Mouse (Mus musculus) telencephalon, adult 2 months (tissue): Measurements from ENCODE around the gene Xrcc3.
A peak's percentile ranks its signal among the peaks of the same experiment; 100 is the strongest.

Source experiments
- DNase-seq: peaks from one replicate; pipeline ENCODE4 v3.0.0-alpha.2; 2011; ENCODE audit warnings: low read depth, low spot score

The Xrcc3 gene

GRCm38 (mm10) chr12:111813766-111814617 lies at the start of gene Xrcc3, which contains the start of gene Zfyve21:
Gene Xrcc3 (minus strand): TSS chr12:111813873.
Gene Zfyve21 (plus strand): TSS chr12:111814170.
- DNase-seq: peak; percentile 99

- no peak for DNase-seq
Measured at GRCm38 (mm10) chr12:111855448-111855847, 41.8 kb upstream of the Xrcc3 start.

GRCm38 (mm10) chr12:111853546-111853945 lies 39.9 kb upstream of the Xrcc3 start:
- DNase-seq: no peak

- DNase-seq: no peak
Measured at GRCm38 (mm10) chr12:111853011-111853436, 39.4 kb upstream of the Xrcc3 start.

GRCm38 (mm10) chr12:111851745-111852144 lies 38.1 kb upstream of the Xrcc3 start:
- no peak for DNase-seq

- no peak for DNase-seq
Measured at GRCm38 (mm10) chr12:111851235-111851634, 37.6 kb upstream of the Xrcc3 start.

- no peak for DNase-seq
Measured at GRCm38 (mm10) chr12:111848300-111848798, 34.7 kb upstream of the Xrcc3 start.

GRCm38 (mm10) chr12:111846815-111847214 lies 33.1 kb upstream of the Xrcc3 start:
- no peak for DNase-seq

- DNase-seq: no peak
Measured at GRCm38 (mm10) chr12:111845953-111846352, 32.3 kb upstream of the Xrcc3 start.

- DNase-seq: no peak
Measured at GRCm38 (mm10) chr12:111843470-111843869, 29.8 kb upstream of the Xrcc3 start.

- DNase-seq: no peak
Measured at GRCm38 (mm10) chr12:111842565-111843433, 29.1 kb upstream of the Xrcc3 start.

GRCm38 (mm10) chr12:111833457-111833856 lies 19.8 kb upstream of the Xrcc3 start:
- no peak for DNase-seq

GRCm38 (mm10) chr12:111832643-111833042 lies 19.0 kb upstream of the Xrcc3 start:
- no peak for DNase-seq

GRCm38 (mm10) chr12:111830375-111830774 lies 16.7 kb upstream of the Xrcc3 start:
- DNase-seq: no peak

- DNase-seq: no peak
Measured at GRCm38 (mm10) chr12:111829954-111830353, 16.3 kb upstream of the Xrcc3 start.

GRCm38 (mm10) chr12:111829447-111829846 lies 15.8 kb upstream of the Xrcc3 start:
- DNase-seq: peak; percentile 65

- no peak for DNase-seq
Measured at GRCm38 (mm10) chr12:111827556-111827955, 13.9 kb upstream of the Xrcc3 start.

- DNase-seq: no peak
Measured at GRCm38 (mm10) chr12:111821931-111822330, 8.3 kb upstream of the Xrcc3 start.

- DNase-seq: no peak
Measured at GRCm38 (mm10) chr12:111820708-111821107, 7.0 kb upstream of the Xrcc3 start.

- DNase-seq: no peak
Measured at GRCm38 (mm10) chr12:111819936-111820335, 6.3 kb upstream of the Xrcc3 start.

- DNase-seq: no peak
Measured at GRCm38 (mm10) chr12:111817991-111818390, 4.3 kb upstream of the Xrcc3 start.

- no peak for DNase-seq
Measured at GRCm38 (mm10) chr12:111816967-111817366, 3.3 kb upstream of the Xrcc3 start.
